ENCODE assay signal across 23 mouse cellular contexts in genomic region chr4:12532961-12533360, GRCm38 (mm10).
A peak's percentile ranks its signal among the peaks of the same experiment; 100 is the strongest.
DNase-seq lines count a peak whose midpoint lies in the region; ATAC-seq and TF ChIP-seq lines count a peak whose summit lies in the region.
"Had no signal": no experiment of that assay in that cellular context is flagged by ENCODE, and none has a peak within 500 bp of the region (broad histone marks: within the 10 kb centered on the region; RNA-seq: fewer than 3 reads in every experiment).

No protein-coding gene starts in this region.

- H3K27me3 ChIP-seq in forebrain, postnatal 0 days (ENCODE audit: insufficient read depth, low read length) = no peaks in the 10 kb centered on the region
- no peaks in the 10 kb centered on the region for H3K27me3 ChIP-seq in forebrain, embryonic 15.5 days
- H3K27me3 ChIP-seq in midbrain, embryonic 11.5 days (ENCODE audit: control insufficient read depth, insufficient read depth, low read length) = no peaks in the 10 kb centered on the region
- no peaks in the 10 kb centered on the region for H3K27me3 ChIP-seq in midbrain, embryonic 15.5 days (replicated peaks)
- H3K27me3 ChIP-seq: embryonic facial prominence, embryonic 12.5 days; hindbrain, embryonic 15.5 days; limb, embryonic 15.5 days had no signal

- H3K9me3 ChIP-seq in forebrain, postnatal 0 days (ENCODE audit: low read length) = no peaks in the 10 kb centered on the region
- no peaks in the 10 kb centered on the region for H3K9me3 ChIP-seq in forebrain, embryonic 15.5 days
- H3K9me3 ChIP-seq in midbrain, embryonic 11.5 days (ENCODE audit: control insufficient read depth, low read length) = no peaks in the 10 kb centered on the region
- no peaks in the 10 kb centered on the region for H3K9me3 ChIP-seq in midbrain, embryonic 15.5 days
- H3K9me3 ChIP-seq: embryonic facial prominence, embryonic 12.5 days; hindbrain, embryonic 15.5 days; limb, embryonic 15.5 days; midbrain, embryonic 10.5 days had no signal

- no peak overlapping the region for H3K9ac ChIP-seq in forebrain, postnatal 0 days
- H3K9ac ChIP-seq in forebrain, embryonic 15.5 days (replicated peaks) = no peak overlapping the region
- H3K9ac ChIP-seq in midbrain, embryonic 11.5 days (ENCODE audit: low read length) = no peak overlapping the region
- H3K9ac ChIP-seq in midbrain, embryonic 15.5 days = no peak overlapping the region
- H3K9ac ChIP-seq: embryonic facial prominence, embryonic 12.5 days; hindbrain, embryonic 15.5 days; limb, embryonic 15.5 days had no signal

- no peak overlapping the region for H3K4me3 ChIP-seq in forebrain, postnatal 0 days (ENCODE audit: low read depth, low read length)
- H3K4me3 ChIP-seq in forebrain, embryonic 15.5 days = no peak overlapping the region
- no peak overlapping the region for H3K4me3 ChIP-seq in midbrain, embryonic 11.5 days (ENCODE audit: low read depth, low read length)
- H3K4me3 ChIP-seq in midbrain, embryonic 15.5 days = no peak overlapping the region
- no peak overlapping the region for H3K4me3 ChIP-seq in macrophage (ENCODE audit: inconsistent target)
- H3K4me3 ChIP-seq: embryonic facial prominence, embryonic 12.5 days; erythroblast, embryonic 14.5 days; gastrocnemius, adult 2 months; hindbrain, embryonic 15.5 days; limb, embryonic 15.5 days; midbrain, embryonic 10.5 days had no signal

- DNase-seq in forebrain, postnatal 0 days = peak; percentile 42
- DNase-seq in midbrain, embryonic 11.5 days (ENCODE audit: low spot score, missing footprints) = peak; percentile 73
- peak; percentile 69 for DNase-seq in brain, embryonic 14.5 days (ENCODE audit: low read depth)
- no peak for DNase-seq in ovary, postnatal 10 days (ENCODE audit: low spot score)
- DNase-seq: adrenal gland, postnatal 14 days; cerebellum, adult 9-11 months; gastrocnemius, adult 2 months; heart, postnatal 4 days; kidney, adult 8-10 months; kidney, postnatal 14 days; left cerebral cortex, postnatal 4 days; right cerebral cortex, adult 18-20 months; thymus, adult 2 months had no signal

- H3K36me3 ChIP-seq in forebrain, postnatal 0 days (ENCODE audit: insufficient read depth) = no peaks in the 10 kb centered on the region
- no peaks in the 10 kb centered on the region for H3K36me3 ChIP-seq in forebrain, embryonic 15.5 days
- no peaks in the 10 kb centered on the region for H3K36me3 ChIP-seq in midbrain, embryonic 11.5 days (ENCODE audit: control insufficient read depth, insufficient read depth, low read length)
- no peaks in the 10 kb centered on the region for H3K36me3 ChIP-seq in midbrain, embryonic 15.5 days (replicated peaks)
- no peaks in the 10 kb centered on the region for H3K36me3 ChIP-seq in macrophage (ENCODE audit: inconsistent target)
- H3K36me3 ChIP-seq: embryonic facial prominence, embryonic 12.5 days; hindbrain, embryonic 15.5 days; limb, embryonic 15.5 days; midbrain, embryonic 10.5 days had no signal

- TF ChIP-seq POLR2A in brain, embryonic 14.5 days (IDR thresholded peaks at IDR 0.05; ENCODE audit: borderline replicate concordance, extremely low read depth, insufficient read depth, insufficient read length, poor library complexity, severe bottlenecking) = no peak

- 33% methylated on average over 4 of the region's 4 CpGs for WGBS in forebrain, postnatal 0 days
- WGBS in forebrain, embryonic 15.5 days = 32% methylated on average over 4 of the region's 4 CpGs
- 72% methylated on average over 4 of the region's 4 CpGs for WGBS in midbrain, embryonic 11.5 days
- WGBS in midbrain, embryonic 15.5 days = 49% methylated on average over 4 of the region's 4 CpGs
- WGBS in macrophage (ENCODE audit: missing documents) = 0% methylated on average over 3 of the region's 4 CpGs

- peaks cover 10% of the 10 kb centered on the region for H3K4me1 ChIP-seq in forebrain, postnatal 0 days (ENCODE audit: insufficient read depth)
- peaks cover 27% of the 10 kb centered on the region for H3K4me1 ChIP-seq in forebrain, embryonic 15.5 days
- peaks cover 13% of the 10 kb centered on the region for H3K4me1 ChIP-seq in midbrain, embryonic 11.5 days (ENCODE audit: control insufficient read depth, insufficient read depth, low read length)
- H3K4me1 ChIP-seq in midbrain, embryonic 15.5 days = peaks cover 27% of the 10 kb centered on the region
- H3K4me1 ChIP-seq: embryonic facial prominence, embryonic 12.5 days; limb, embryonic 15.5 days had no signal

- H3K4me2 ChIP-seq in forebrain, postnatal 0 days (ENCODE audit: low read depth) = no peak overlapping the region
- H3K4me2 ChIP-seq in forebrain, embryonic 15.5 days (replicated peaks) = no peak overlapping the region
- H3K4me2 ChIP-seq in midbrain, embryonic 11.5 days = no peak overlapping the region
- no peak overlapping the region for H3K4me2 ChIP-seq in midbrain, embryonic 15.5 days
- H3K4me2 ChIP-seq: embryonic facial prominence, embryonic 12.5 days; hindbrain, embryonic 15.5 days; limb, embryonic 15.5 days had no signal

- peak; percentile 25; the same call in 1 of the 2 replicates for ATAC-seq in forebrain, postnatal 0 days
- no peak for ATAC-seq in forebrain, embryonic 15.5 days (replicated peaks)
- no peak for ATAC-seq in midbrain, embryonic 11.5 days (ENCODE audit: low FRiP score)
- ATAC-seq in midbrain, embryonic 15.5 days (replicated peaks) = no peak
- ATAC-seq: activated CD4-positive, CD25-positive, alpha-beta regulatory T cell, adult 4 months had no signal

- no peaks in the 10 kb centered on the region for H3K79me2 ChIP-seq in macrophage (ENCODE audit: inconsistent target)

- H3K27ac ChIP-seq in forebrain, postnatal 0 days (ENCODE audit: low read depth, low read length) = no peak overlapping the region
- no peak overlapping the region for H3K27ac ChIP-seq in forebrain, embryonic 15.5 days (replicated peaks)
- H3K27ac ChIP-seq in midbrain, embryonic 11.5 days (ENCODE audit: low read depth, low read length) = no peak overlapping the region
- no peak overlapping the region for H3K27ac ChIP-seq in midbrain, embryonic 15.5 days
- peak overlapping the region; percentile 25; the same call in 1 of the 2 replicates for H3K27ac ChIP-seq in macrophage
- H3K27ac ChIP-seq: embryonic facial prominence, embryonic 12.5 days; gastrocnemius, adult 2 months; hindbrain, embryonic 15.5 days; limb, embryonic 15.5 days; midbrain, embryonic 10.5 days; stomach, postnatal 0 days had no signal

- TF ChIP-seq CTCF in forebrain, postnatal 0 days (IDR thresholded peaks at IDR 0.05; ENCODE audit: low read depth) = no peak
- TF ChIP-seq CTCF in brain, embryonic 14.5 days (IDR thresholded peaks at IDR 0.05; ENCODE audit: borderline replicate concordance, extremely low read depth, insufficient read depth, insufficient read length) = no peak
